Mouse (Mus musculus): ENCODE results near the gene Prrc2a. TPM values are rescaled to one million over a fixed set of nuclear protein-coding genes. Genes with fewer than 3 reads are reported as not detected.

Gene Prrc2a
- polyA plus RNA-seq, 1 experiment from 2014 or later = 185 TPM

GRCm38 (mm10) chr17:35139269-35139668 is 25.4 kb downstream of the Prrc2a start:
- Histone ChIP-seq H3K4me3 (no peak overlapping the region), H3K9me3 (no peaks in the 10 kb centered on the region), H3K4me1 (peaks cover 28% of the 10 kb centered on the region), H3K36me3 (peaks cover 61% of the 10 kb centered on the region), H3K4me2 (replicated peaks) (no peak overlapping the region), H3K9ac (replicated peaks) (no peak overlapping the region), H3K27me3 (no peaks in the 10 kb centered on the region), H3K27ac (replicated peaks) (no peak overlapping the region)
- no peak for ATAC-seq (replicated peaks)
- WGBS = 92% methylated on average over 3 of the region's 3 CpGs

DNA sequence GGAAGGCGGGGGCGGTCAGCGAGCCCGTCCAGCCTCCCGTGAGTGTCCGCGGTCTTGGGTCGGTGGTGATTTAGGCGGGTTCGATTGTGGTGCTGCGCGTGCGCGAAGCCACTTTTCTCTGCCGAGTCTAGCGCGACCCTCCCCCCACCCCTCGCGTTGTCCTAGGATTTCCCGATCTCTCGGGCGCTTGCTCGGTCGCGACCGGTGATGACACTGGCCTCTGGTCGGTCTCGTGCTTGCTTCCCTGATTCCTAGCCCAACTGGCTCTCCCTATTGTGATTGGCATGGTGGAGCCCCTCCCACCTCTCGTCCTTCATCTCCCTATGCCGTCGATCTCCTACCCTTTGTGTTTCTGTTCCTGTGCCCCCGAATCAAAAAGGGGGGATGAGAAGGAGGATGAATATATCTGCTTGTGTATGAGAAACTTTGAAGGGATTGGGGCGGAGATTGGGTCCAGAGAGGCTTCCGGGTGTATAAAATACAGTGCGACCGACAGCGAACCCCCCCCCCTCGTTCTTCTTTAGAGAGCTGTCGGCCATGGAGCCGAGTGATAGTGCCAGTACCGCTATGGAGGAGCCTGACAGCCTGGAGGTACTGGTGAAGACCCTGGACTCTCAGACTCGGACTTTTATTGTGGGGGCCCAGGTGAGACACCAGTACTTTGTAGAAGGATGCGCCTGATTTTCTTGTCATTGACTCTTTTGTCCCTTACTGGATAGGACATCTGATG is 28.9 kb downstream of the Prrc2a start:
- peak overlapping the region; percentile 79 for H3K4me2 ChIP-seq (replicated peaks)
- peaks cover 26% of the 10 kb centered on the region for H3K36me3 ChIP-seq
- H3K4me3 ChIP-seq = peak overlapping the region; percentile 72
- peak overlapping the region; percentile 64 for H3K9ac ChIP-seq (replicated peaks)
- no peaks in the 10 kb centered on the region for H3K27me3 ChIP-seq
- H3K27ac ChIP-seq (replicated peaks) = peak overlapping the region; percentile 95
- no peaks in the 10 kb centered on the region for H3K9me3 ChIP-seq
- WGBS = under 1% methylated on average over 43 of the region's 43 CpGs
- ATAC-seq (replicated peaks) = peak; percentile 68
- peaks cover 32% of the 10 kb centered on the region for H3K4me1 ChIP-seq

DNA sequence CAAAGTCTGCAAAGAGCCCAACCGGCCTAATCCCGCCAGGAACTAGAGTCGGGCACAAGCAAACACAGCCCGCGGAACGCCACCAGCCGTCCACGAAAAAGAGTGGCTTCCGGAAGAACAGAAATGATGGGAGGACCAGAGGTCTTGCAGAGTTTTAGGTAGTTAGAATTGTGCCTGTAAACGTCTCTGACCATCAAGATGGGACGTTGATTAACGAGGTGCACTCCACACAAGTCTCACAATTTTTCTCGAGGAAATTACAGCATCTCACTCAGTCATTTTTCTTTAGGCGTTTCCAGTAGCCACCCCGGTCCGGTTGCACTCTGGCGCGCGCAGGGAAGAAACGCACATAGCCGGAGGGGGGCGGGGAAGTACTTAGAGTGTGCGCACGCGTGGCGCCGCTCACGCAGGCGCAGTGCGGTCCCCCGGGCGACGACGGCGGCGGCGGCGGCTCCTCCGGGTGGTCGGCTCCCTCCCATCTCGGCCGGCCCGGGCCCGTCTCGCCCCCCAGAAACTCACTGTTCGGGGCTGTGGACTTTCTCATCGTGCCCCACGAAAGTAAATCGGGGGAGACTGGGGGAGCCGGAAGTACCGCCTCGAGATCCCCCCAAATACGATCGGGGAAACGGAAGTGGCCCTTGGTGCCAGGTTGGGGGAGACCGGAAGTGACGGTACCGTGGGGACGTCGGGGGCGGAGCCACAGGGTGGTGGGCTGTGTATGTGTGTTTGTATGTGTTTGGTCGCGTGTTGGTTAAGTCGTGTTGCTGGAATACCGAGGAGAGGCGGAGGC is 29.7 kb downstream of the Prrc2a start, which contains the start of gene Bag6:
TSS of gene Bag6 (plus strand) at position 378 of the 790 bp plus-strand sequence.
- Histone ChIP-seq H3K4me3 (peak within 1 kb of the TSS; percentile 72), H3K27ac (replicated peaks) (peak within 1 kb of the TSS; percentile 95), H3K4me1 (peaks cover 32% of the 10 kb centered on the region), H3K9ac (replicated peaks) (peak within 1 kb of the TSS; percentile 64), H3K4me2 (replicated peaks) (peak within 1 kb of the TSS; percentile 79), H3K36me3 (peaks cover 18% of the 10 kb centered on the region), H3K27me3 (no peaks in the 10 kb centered on the region), H3K9me3 (no peaks in the 10 kb centered on the region)
- ATAC-seq (replicated peaks) = peak; percentile 94
- under 1% methylated on average over 65 of the region's 66 CpGs for WGBS

DNA sequence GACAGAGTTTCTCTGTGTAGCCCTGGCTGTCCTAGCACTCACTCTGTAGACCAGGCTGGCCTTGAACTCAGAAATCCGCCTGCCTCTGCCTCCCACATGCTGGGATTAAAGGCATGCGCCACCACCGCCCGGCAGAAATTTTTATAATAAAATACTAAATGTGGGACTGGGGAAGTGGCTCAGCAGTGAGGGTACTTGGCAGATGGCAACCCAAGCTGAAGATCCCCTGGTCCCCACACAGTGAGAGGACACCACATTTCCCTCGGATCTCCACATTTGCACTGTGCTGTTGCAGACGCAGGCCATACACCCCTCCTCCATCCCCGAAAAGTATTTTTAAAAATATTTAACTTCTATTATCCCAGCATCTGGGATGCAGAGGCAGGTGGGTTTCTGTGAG is 31.2 kb downstream of the Prrc2a start:
- no peak overlapping the region for H3K4me3 ChIP-seq
- H3K9me3 ChIP-seq = no peaks in the 10 kb centered on the region
- H3K4me1 ChIP-seq = peaks cover 30% of the 10 kb centered on the region
- no peak for ATAC-seq (replicated peaks)
- no peak overlapping the region for H3K9ac ChIP-seq (replicated peaks)
- no peak overlapping the region for H3K27ac ChIP-seq (replicated peaks)
- no peaks in the 10 kb centered on the region for H3K27me3 ChIP-seq
- H3K36me3 ChIP-seq = peaks cover 4% of the 10 kb centered on the region; the same call in 1 of the 2 replicates
- WGBS = 96% methylated on average over 7 of the region's 7 CpGs
- no peak overlapping the region for H3K4me2 ChIP-seq (replicated peaks)

DNA sequence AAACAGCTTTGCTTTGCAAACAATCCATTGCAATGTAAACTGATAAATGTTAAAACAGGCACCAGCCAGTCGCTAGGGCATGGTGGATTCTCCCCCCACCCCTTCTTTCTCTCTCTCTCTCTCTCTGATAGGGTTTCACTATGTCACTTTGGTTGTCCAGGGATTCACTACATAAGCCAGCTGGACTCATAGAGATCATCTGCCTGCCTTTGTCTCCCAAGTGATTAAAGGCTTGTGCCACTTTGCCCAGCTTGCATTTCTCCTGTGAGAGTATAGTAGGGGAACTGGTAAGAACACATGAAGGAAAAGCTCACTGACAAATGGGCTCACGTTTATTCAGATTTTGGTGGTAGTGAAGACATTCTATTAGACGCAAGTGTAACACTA is 32.5 kb downstream of the Prrc2a start:
- Histone ChIP-seq H3K4me1 (peaks cover 26% of the 10 kb centered on the region), H3K4me2 (replicated peaks) (no peak overlapping the region), H3K4me3 (no peak overlapping the region), H3K27me3 (no peaks in the 10 kb centered on the region), H3K9ac (replicated peaks) (no peak overlapping the region), H3K9me3 (no peaks in the 10 kb centered on the region), H3K36me3 (no peaks in the 10 kb centered on the region), H3K27ac (replicated peaks) (no peak overlapping the region)
- WGBS = 71% methylated on average over 3 of the region's 3 CpGs
- no peak for ATAC-seq (replicated peaks)

DNA sequence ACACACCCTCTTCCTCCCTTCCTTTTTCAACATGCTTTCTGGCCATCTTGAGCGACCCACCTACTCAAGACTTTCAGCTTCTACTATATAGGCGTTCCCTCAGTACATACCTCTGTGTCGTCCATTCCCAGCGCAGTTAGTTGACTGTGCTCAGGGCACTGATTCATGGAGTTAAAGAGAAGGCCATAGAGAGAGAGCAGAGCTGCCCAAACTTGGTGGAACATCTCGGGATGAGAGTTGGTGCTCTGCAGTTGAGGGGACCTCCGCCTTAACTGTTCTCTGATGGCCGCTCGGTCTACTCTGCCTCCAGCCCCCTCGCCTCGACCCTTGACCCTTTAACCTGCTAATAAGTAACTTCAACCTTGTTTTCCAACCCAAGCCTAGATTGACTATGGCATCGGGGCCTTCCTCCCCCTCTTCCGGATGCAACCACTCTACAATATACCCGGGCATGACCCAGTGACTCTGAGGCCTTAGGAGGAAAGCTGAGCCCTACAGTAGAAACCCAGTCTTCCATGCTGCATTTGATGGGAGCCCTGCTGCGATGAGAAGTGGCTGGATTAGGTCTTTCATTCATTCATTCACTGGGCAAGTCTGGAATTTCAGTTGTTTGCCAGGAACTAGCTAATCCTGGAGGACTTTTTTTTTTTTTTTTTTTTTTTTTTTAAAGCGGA is 33.1 kb downstream of the Prrc2a start, which contains the start of gene Apom:
TSS of gene Apom (minus strand) at position 551 of the 674 bp plus-strand sequence.
- ATAC-seq (replicated peaks) = no peak
- 83% methylated on average over 15 of the region's 15 CpGs for WGBS

DNA sequence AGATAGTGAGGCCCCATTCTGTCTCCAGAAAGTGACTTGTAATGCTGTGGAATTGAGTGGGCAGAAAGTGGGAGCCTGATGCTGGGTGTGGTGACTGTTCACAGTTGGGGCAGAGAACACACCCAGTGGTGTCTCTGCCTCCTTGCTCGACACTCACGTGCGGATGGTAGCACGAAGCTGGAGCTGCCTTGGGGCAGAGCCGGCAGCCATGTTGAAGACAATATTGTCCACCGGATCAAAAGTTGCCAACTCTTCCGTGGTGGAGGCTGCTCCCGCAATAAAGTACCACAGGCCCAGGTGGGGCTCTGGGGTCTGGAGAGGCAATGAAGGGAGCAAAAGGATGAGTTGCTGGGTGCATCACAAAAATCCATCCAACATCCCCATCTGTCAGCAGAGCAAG is 33.7 kb downstream of the Prrc2a start:
- ATAC-seq (replicated peaks) = no peak
- H3K4me2 ChIP-seq (replicated peaks) = no peak overlapping the region
- WGBS = 91% methylated on average over 8 of the region's 8 CpGs
- H3K27ac ChIP-seq (replicated peaks) = no peak overlapping the region
- H3K36me3 ChIP-seq = no peaks in the 10 kb centered on the region
- H3K4me1 ChIP-seq = peaks cover 26% of the 10 kb centered on the region
- no peak overlapping the region for H3K9ac ChIP-seq (replicated peaks)
- H3K4me3 ChIP-seq = no peak overlapping the region
- no peaks in the 10 kb centered on the region for H3K27me3 ChIP-seq
- no peaks in the 10 kb centered on the region for H3K9me3 ChIP-seq

More for the DNA sequence above, 33.1 kb downstream of the Prrc2a start, which contains the start of gene Apom:
- Histone ChIP-seq H3K27ac (replicated peaks) (no peak within 1 kb of the TSS), H3K36me3 (no peaks in the 10 kb centered on the region), H3K9ac (replicated peaks) (no peak within 1 kb of the TSS), H3K27me3 (no peaks in the 10 kb centered on the region), H3K4me3 (no peak within 1 kb of the TSS), H3K9me3 (no peaks in the 10 kb centered on the region), H3K4me1 (peaks cover 26% of the 10 kb centered on the region), H3K4me2 (replicated peaks) (no peak within 1 kb of the TSS)

- Histone ChIP-seq H3K4me1 (peaks cover 33% of the 10 kb centered on the region), H3K36me3 (peaks cover 9% of the 10 kb centered on the region; the same call in 1 of the 2 replicates), H3K9me3 (no peaks in the 10 kb centered on the region), H3K4me3 (no peak overlapping the region), H3K27ac (replicated peaks) (no peak overlapping the region), H3K27me3 (no peaks in the 10 kb centered on the region), H3K9ac (replicated peaks) (no peak overlapping the region), H3K4me2 (replicated peaks) (no peak overlapping the region)
- no peak for ATAC-seq (replicated peaks)
- WGBS = 76% methylated on average over 11 of the region's 11 CpGs
Measured at GRCm38 (mm10) chr17:35128996-35129395, 35.7 kb downstream of the Prrc2a start.

DNA sequence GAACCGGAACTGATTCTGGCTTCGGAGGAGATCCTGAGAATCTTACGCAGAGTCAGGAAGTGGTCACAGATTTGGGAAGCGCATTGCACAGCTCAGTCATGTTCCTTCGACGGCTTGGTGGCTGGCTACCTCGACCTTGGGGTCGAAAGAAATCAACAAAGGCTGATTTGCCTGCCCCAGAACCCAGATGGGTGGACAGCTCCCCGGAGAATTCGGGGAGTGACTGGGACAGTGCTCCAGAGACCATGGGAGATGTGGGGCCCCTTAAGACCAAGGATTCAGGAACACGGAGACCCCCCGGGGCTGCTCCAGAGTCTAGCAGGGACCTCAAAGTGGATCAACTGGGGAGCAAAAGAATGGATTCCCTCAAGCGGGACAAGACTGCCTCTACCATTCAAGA is 37.7 kb downstream of the Prrc2a start:
- Histone ChIP-seq H3K4me1 (peaks cover 39% of the 10 kb centered on the region), H3K4me2 (replicated peaks) (peak overlapping the region; percentile 83), H3K36me3 (peaks cover 14% of the 10 kb centered on the region), H3K27me3 (no peaks in the 10 kb centered on the region), H3K9me3 (no peaks in the 10 kb centered on the region), H3K4me3 (peak overlapping the region; percentile 86), H3K9ac (replicated peaks) (peak overlapping the region; percentile 85; the same call in 1 of the 2 replicates), H3K27ac (replicated peaks) (no peak overlapping the region)
- 79% methylated on average over 13 of the region's 13 CpGs for WGBS
- no peak for ATAC-seq (replicated peaks)

DNA sequence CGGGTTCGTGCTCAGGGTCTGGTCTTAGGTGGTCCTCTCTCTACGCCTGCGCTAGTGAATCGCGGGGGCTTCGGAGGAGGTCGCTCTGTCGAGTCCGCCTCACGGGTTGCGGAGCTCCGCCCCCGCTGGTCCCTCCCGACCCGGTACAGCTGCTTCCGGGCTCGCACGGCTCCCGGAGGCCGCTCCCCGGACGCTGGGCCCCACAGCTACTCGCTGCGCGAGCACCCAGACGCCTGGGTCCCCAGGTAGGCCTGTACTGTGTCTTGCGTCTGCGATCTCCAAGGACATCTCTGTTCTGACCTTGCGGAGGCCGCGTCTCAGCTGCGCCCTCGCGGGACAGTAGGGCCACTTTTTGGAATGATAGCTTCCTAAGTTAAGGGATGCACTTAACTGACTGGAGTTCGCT is 38.5 kb downstream of the Prrc2a start, which contains the start of gene D17H6S53E:
TSS of gene D17H6S53E (plus strand) at position 168 of the 406 bp plus-strand sequence.
- Histone ChIP-seq H3K4me1 (peaks cover 40% of the 10 kb centered on the region), H3K9ac (replicated peaks) (peak within 1 kb of the TSS; percentile 85), H3K27me3 (no peaks in the 10 kb centered on the region), H3K9me3 (no peaks in the 10 kb centered on the region), H3K4me3 (peak within 1 kb of the TSS; percentile 86), H3K4me2 (replicated peaks) (peak within 1 kb of the TSS; percentile 83), H3K27ac (replicated peaks) (peak within 1 kb of the TSS; percentile 80), H3K36me3 (peaks cover 14% of the 10 kb centered on the region)
- WGBS = 0% methylated on average over 36 of the region's 36 CpGs
- peak; percentile 17; the same call in 1 of the 2 replicates for ATAC-seq (replicated peaks)

GRCm38 (mm10) chr17:35125578-35125977 is 39.1 kb downstream of the Prrc2a start:
- H3K27ac ChIP-seq (replicated peaks) = peak overlapping the region; percentile 80; the same call in 1 of the 2 replicates
- WGBS = 35% methylated on average over 6 of the region's 6 CpGs

More at GRCm38 (mm10) chr17:35125578-35125977, 39.1 kb downstream of the Prrc2a start:
- Histone ChIP-seq H3K27me3 (no peaks in the 10 kb centered on the region), H3K4me2 (replicated peaks) (peak overlapping the region; percentile 83), H3K9ac (replicated peaks) (peak overlapping the region; percentile 85), H3K4me1 (peaks cover 41% of the 10 kb centered on the region), H3K9me3 (no peaks in the 10 kb centered on the region), H3K36me3 (peaks cover 14% of the 10 kb centered on the region), H3K4me3 (peak overlapping the region; percentile 86)
- no peak for ATAC-seq (replicated peaks)

Data from forebrain, embryonic 15.5 days (tissue).